Mouse (Mus musculus) cerebellum, adult 2 months (tissue): ENCODE measurements at regions not wholly inside any gene's neighbourhood (a gene's known extent, or its start where the extent isn't known, plus 50 kb on each side); places are given as distances from the start of the nearest gene placed in this dataset.

Source experiments
- CTCF ChIP-seq: fragments of 200-500 bp; IDR thresholded peaks from 2 replicates; pipeline ENCODE4 v1.5.1; 2011; ENCODE audit warnings: low read depth, mild to moderate bottlenecking, control low read depth, low read length, moderate library complexity, borderline replicate concordance; ENCODE audit not compliant: insufficient read depth
- POLR2A ChIP-seq: fragments of 200-500 bp; IDR thresholded peaks from 2 replicates; pipeline ENCODE4 v1.6.1; 2011; ENCODE audit warnings: low read length, control low read depth, borderline replicate concordance; ENCODE audit not compliant: insufficient read depth

DNA sequence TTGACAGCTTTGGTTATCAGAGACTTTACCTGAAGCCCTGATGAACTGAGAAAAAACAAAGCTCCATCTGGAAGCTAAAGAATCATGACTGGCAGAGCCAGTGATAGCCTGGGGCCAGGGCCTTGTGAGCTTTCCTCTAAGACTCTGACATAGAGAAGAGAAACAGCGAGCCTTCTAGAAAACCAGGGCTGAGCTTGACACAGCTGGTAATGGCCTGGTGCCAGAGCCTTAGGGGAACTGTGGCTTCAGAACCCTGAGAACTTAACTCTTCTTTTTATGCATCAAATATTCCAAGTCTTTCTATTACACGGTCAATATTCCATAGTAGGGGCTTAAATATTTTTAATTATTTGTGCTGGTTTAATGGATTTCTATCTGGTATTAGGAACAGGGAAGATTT, 165.2 kb upstream of the Crygf start:
- TF ChIP-seq CTCF, result no peak
- no peak for TF ChIP-seq POLR2A
